Mouse (Mus musculus) small intestine, adult 2 months (tissue): ENCODE results near the gene Ifitm5. TPM values are rescaled to one million over a fixed set of nuclear protein-coding genes. Genes with fewer than 3 reads are reported as not detected.

ENCODE experiments used
- H3K27ac ChIP-seq: fragments of 200-500 bp; 2 replicates; pipeline ENCODE4 v1.5.1; 2012; ENCODE audit warnings: low read depth, low read length, control low read depth, inconsistent platforms; ENCODE audit not compliant: insufficient read depth
- H3K27me3 ChIP-seq: fragments of 200-500 bp; 2 replicates; pipeline ENCODE4 v1.6.1; 2012; ENCODE audit warnings: mild to moderate bottlenecking, moderate library complexity, low read length, inconsistent platforms; ENCODE audit not compliant: control insufficient read depth, insufficient read depth
- H3K36me3 ChIP-seq: fragments of 200-500 bp; 2 replicates; pipeline ENCODE4 v1.6.1; 2012; ENCODE audit warnings: mild to moderate bottlenecking, low read length, control low read depth, inconsistent platforms; ENCODE audit not compliant: control insufficient read depth, insufficient read depth
- H3K4me1 ChIP-seq: fragments of 200-500 bp; 2 replicates; pipeline ENCODE4 v1.6.1; 2012; ENCODE audit warnings: low read length, inconsistent platforms, mixed read lengths; ENCODE audit not compliant: control insufficient read depth, insufficient read depth, insufficient read length
- H3K4me3 ChIP-seq: fragments of 200-500 bp; 2 replicates; pipeline ENCODE4 v1.5.1; 2012; ENCODE audit warnings: low read depth, mild to moderate bottlenecking, control low read depth, inconsistent platforms, low read length, moderate library complexity
- CTCF ChIP-seq: fragments of 200-500 bp; IDR thresholded peaks from 2 replicates; pipeline ENCODE4 v1.5.1; 2012; ENCODE audit warnings: low read depth, mild to moderate bottlenecking, control low read depth, inconsistent platforms, low read length, moderate library complexity, mixed read lengths; ENCODE audit not compliant: insufficient replicate concordance, insufficient read length; ENCODE audit errors: extremely low read depth
- POLR2A ChIP-seq: fragments of 200-500 bp; IDR thresholded peaks from 2 replicates; pipeline ENCODE4 v1.6.1; 2012; ENCODE audit warnings: low read depth, mild to moderate bottlenecking, control low read depth, inconsistent platforms, low read length, moderate library complexity
- WGBS: fragments of 180-500 bp; shearing (Covaris S2); methylation state at CpG from one replicate; pipeline ENCODE4 v1.1.7; 2018; 5-methylcytosine and 5-hydroxymethylcytosine counted together
- polyA plus RNA-seq: library from polyadenylated mRNA; depleted of rRNA; stranded (reverse); fragments of >200 nt; gene quantifications from 2 replicates; pipeline ENCODE4 v1.2.3, GENCODE M21; 2012

Gene Ifitm5
- polyA plus RNA-seq, 1 experiment, result 0.87 TPM

- H3K36me3 ChIP-seq, result peaks cover 11% of the 10 kb centered on the region; the same call in 1 of the 2 replicates
- TF ChIP-seq POLR2A (no peak), CTCF (no peak)
- H3K27me3 ChIP-seq, result no peaks in the 10 kb centered on the region
- H3K4me3 ChIP-seq, result no peak overlapping the region
- peak overlapping the region; percentile 47; the same call in 1 of the 2 replicates for H3K27ac ChIP-seq
- H3K4me1 ChIP-seq, result peaks cover 14% of the 10 kb centered on the region
- WGBS, result 61% methylated on average over 11 of the region's 11 CpGs
Observed at GRCm38 (mm10) chr7:140953133-140953532, 3.0 kb upstream of the Ifitm5 start.

GRCm38 (mm10) chr7:140952441-140952840, 2.4 kb upstream of the Ifitm5 start:
- Histone ChIP-seq H3K36me3 (peaks cover 11% of the 10 kb centered on the region; the same call in 1 of the 2 replicates), H3K4me1 (peaks cover 14% of the 10 kb centered on the region), H3K4me3 (no peak overlapping the region), H3K27ac (0 out of 2 replicates have a peak overlapping the region, but pooled peaks have one; percentile 21), H3K27me3 (no peaks in the 10 kb centered on the region)
- TF ChIP-seq POLR2A, result no peak
- WGBS, result 74% methylated on average over 7 of the region's 7 CpGs

DNA sequence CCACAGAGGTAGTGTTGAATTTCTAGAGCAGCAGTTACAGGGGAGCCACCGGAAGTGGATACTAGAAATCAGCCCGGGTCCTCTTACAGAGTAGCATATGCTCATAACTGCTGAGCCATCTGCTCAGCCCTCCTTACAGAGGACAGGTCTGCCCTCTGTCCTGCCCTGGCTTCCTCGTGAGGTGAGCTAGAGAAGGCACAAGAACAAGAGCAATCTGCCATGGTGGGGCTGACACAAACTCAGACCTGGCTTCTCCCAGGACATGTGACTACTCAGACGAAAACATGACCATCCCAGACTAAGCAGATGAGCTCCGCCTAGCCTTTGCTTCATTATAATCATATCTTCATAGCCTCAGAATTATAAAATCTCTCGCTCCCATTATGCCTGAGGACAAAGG, 1.7 kb upstream of the Ifitm5 start:
- Histone ChIP-seq H3K27me3 (no peaks in the 10 kb centered on the region), H3K4me1 (peaks cover 14% of the 10 kb centered on the region), H3K27ac (no peak overlapping the region; the same call in 1 of the 2 replicates), H3K4me3 (no peak overlapping the region), H3K36me3 (peaks cover 11% of the 10 kb centered on the region; the same call in 1 of the 2 replicates)
- 59% methylated on average over 6 of the region's 6 CpGs for WGBS
- TF ChIP-seq CTCF (no peak), POLR2A (no peak)

- no peak overlapping the region for H3K4me3 ChIP-seq
- H3K27me3 ChIP-seq, result no peaks in the 10 kb centered on the region
- TF ChIP-seq CTCF, result no peak
- no peak for TF ChIP-seq POLR2A
- peak overlapping the region; percentile 23; the same call in 1 of the 2 replicates for H3K27ac ChIP-seq
- peaks cover 12% of the 10 kb centered on the region for H3K36me3 ChIP-seq
- H3K4me1 ChIP-seq, result peaks cover 14% of the 10 kb centered on the region
- WGBS, result 43% methylated on average over 8 of the region's 8 CpGs
Observed at GRCm38 (mm10) chr7:140951051-140951450, 960 bp upstream of the Ifitm5 start.

DNA sequence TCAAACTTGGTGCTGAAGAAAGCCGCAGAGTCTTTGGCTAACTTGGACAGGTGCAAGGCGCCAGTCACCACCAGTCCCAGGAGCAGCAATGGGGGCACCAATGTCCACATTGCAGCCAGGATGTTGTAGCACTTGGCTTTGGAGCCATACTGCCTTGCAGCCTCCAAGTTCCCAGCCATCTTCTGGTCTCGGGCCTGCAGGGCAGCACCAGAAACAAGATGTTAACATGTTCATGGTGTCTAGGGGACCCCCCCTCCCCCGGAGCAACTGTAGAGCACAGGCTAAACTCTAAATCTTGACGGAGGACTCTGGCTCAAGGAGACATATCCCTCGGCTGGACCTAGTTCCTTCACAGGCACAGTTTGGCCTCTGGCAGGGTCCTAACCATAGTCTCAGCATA, 836 bp downstream of the Ifitm5 start:
- H3K27ac ChIP-seq, result no peak overlapping the region
- TF ChIP-seq CTCF, result no peak
- no peak for TF ChIP-seq POLR2A
- peaks cover 20% of the 10 kb centered on the region for H3K36me3 ChIP-seq

GRCm38 (mm10) chr7:140948161-140948560, 1.9 kb downstream of the Ifitm5 start:
- WGBS, result 70% methylated on average over 8 of the region's 8 CpGs
- peaks cover 20% of the 10 kb centered on the region for H3K36me3 ChIP-seq
- H3K4me3 ChIP-seq, result no peak overlapping the region
- TF ChIP-seq CTCF (no peak), POLR2A (no peak)
- H3K27me3 ChIP-seq, result no peaks in the 10 kb centered on the region
- no peak overlapping the region for H3K27ac ChIP-seq
- H3K4me1 ChIP-seq, result peaks cover 6% of the 10 kb centered on the region

More for the DNA sequence above, 836 bp downstream of the Ifitm5 start:
- Histone ChIP-seq H3K4me3 (no peak overlapping the region), H3K4me1 (peaks cover 10% of the 10 kb centered on the region), H3K27me3 (no peaks in the 10 kb centered on the region)
- WGBS, result 82% methylated on average over 6 of the region's 6 CpGs

DNA sequence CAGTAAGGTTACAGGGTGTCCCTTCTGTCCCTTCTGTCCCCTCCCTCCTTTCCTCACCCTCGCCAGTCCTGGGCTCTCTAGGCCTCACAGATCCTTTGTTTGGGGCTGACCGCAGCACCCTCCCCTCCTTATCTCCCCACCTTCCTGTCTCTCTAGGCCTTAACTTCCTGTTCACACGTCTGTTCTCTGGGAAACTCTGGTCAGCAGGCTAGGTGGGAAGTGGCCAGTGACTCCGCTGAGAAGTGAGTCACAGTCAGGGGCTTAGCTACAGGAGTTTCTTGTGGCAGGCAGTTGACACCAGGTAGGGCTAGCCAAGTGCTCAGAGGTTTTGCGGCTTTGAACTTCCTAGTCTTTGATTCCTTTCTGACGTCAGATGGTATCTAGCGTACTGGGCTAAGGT, 3.1 kb downstream of the Ifitm5 start:
- TF ChIP-seq CTCF (no peak), POLR2A (no peak)
- no peaks in the 10 kb centered on the region for H3K27me3 ChIP-seq
- no peak overlapping the region for H3K4me3 ChIP-seq
- 63% methylated on average over 7 of the region's 7 CpGs for WGBS
- peaks cover 11% of the 10 kb centered on the region for H3K4me1 ChIP-seq
- peaks cover 17% of the 10 kb centered on the region for H3K36me3 ChIP-seq
- H3K27ac ChIP-seq, result peak overlapping the region; percentile 24; the same call in 1 of the 2 replicates
